Mouse (Mus musculus): ENCODE measurements around the gene Polr2a.

- TF ChIP-seq POLR2A (IDR thresholded peaks at IDR 0.05; ENCODE audit: insufficient read depth, low read length) (no peak), CTCF (IDR thresholded peaks at IDR 0.05; ENCODE audit: low read depth, low read length) (no peak)
These were observed 54.4 kb downstream of the Polr2a start for GRCm38 (mm10) chr11:69703814-69704612.

Measured in ES-Bruce4 (cell line).